Mouse (Mus musculus) embryonic facial prominence, embryonic 13.5 days (tissue): ENCODE data around the gene Fh1. TPM values are rescaled to one million over a fixed set of nuclear protein-coding genes. Genes with fewer than 3 reads are reported as not detected.

ENCODE experiments used
- ATAC-seq: fragments of 200-750 bp; cut with Nextera tagmentation; 2 replicates; pipeline ENCODE4 v1.8.0; 2017; ENCODE audit warnings: low read depth; ENCODE audit not compliant: insufficient number of reproducible peaks, insufficient read depth, low FRiP score, low TSS enrichment
- H3K27ac ChIP-seq: fragments of 300-500 bp; sonication (generic); 2 replicates; pipeline ENCODE4 v1.5.1; 2015; ENCODE audit warnings: moderate library complexity, mild to moderate bottlenecking, inconsistent platforms
- H3K27me3 ChIP-seq: fragments of 300-500 bp; sonication (generic); 2 replicates; pipeline ENCODE4 v1.6.1; 2015; ENCODE audit warnings: mild to moderate bottlenecking, inconsistent platforms
- H3K36me3 ChIP-seq: fragments of 300-500 bp; sonication (generic); 2 replicates; pipeline ENCODE4 v1.6.1; 2015; ENCODE audit warnings: mild to moderate bottlenecking, inconsistent platforms
- H3K4me1 ChIP-seq: fragments of 300-500 bp; sonication (generic); 2 replicates; pipeline ENCODE4 v1.6.1; 2015; ENCODE audit warnings: inconsistent platforms
- H3K4me2 ChIP-seq: fragments of 300-500 bp; sonication (generic); 2 replicates; pipeline ENCODE4 v1.6.1; 2015; ENCODE audit warnings: moderate library complexity, mild to moderate bottlenecking, inconsistent platforms
- H3K4me3 ChIP-seq: fragments of 300-500 bp; sonication (generic); 2 replicates; pipeline ENCODE4 v1.5.1; 2015; ENCODE audit warnings: mild to moderate bottlenecking, inconsistent platforms
- H3K9ac ChIP-seq: fragments of 300-500 bp; sonication (generic); 2 replicates; pipeline ENCODE4 v1.6.1; 2015; ENCODE audit warnings: mild to moderate bottlenecking, inconsistent platforms
- H3K9me3 ChIP-seq: fragments of 300-500 bp; sonication (generic); 2 replicates; pipeline ENCODE4 v1.6.1; 2016; ENCODE audit warnings: inconsistent platforms
- WGBS: fragments of 180-500 bp; shearing (Covaris S2); methylation state at CpG from one replicate; pipeline ENCODE4 v1.1.7; 2015; ENCODE audit warnings: mixed read lengths; 5-methylcytosine and 5-hydroxymethylcytosine counted together
- polyA plus RNA-seq: library from polyadenylated mRNA; unstranded; fragments of >200 nt; fragmentation: Nextera tagmentation; extraction: Ambion mirVana; gene quantifications from 2 replicates; pipeline ENCODE4 v1.2.1, GENCODE M21; 2015

The Fh1 gene
- polyA plus RNA-seq, 1 experiment from 2014 or later, result 111 TPM

GRCm38 (mm10) chr1:175640435-175641150, 15.2 kb upstream of the Fh1 start:
- Histone ChIP-seq H3K4me1 (0 out of 2 replicates have a peak, but pooled peaks cover 3% of the 10 kb centered on the region), H3K9me3 (no peaks in the 10 kb centered on the region), H3K4me2 (no peak overlapping the region), H3K4me3 (no peak overlapping the region), H3K36me3 (no peaks in the 10 kb centered on the region), H3K9ac (no peak overlapping the region), H3K27ac (no peak overlapping the region), H3K27me3 (no peaks in the 10 kb centered on the region)
- 81% methylated on average over 6 of the region's 6 CpGs for WGBS
- no peak for ATAC-seq

- Histone ChIP-seq H3K9me3 (no peaks in the 10 kb centered on the region), H3K27me3 (no peaks in the 10 kb centered on the region), H3K4me1 (no peaks in the 10 kb centered on the region), H3K4me2 (no peak overlapping the region), H3K4me3 (no peak overlapping the region), H3K36me3 (no peaks in the 10 kb centered on the region), H3K9ac (no peak overlapping the region), H3K27ac (no peak overlapping the region)
- 70% methylated on average over 7 of the region's 7 CpGs for WGBS
- no peak for ATAC-seq
Measured at GRCm38 (mm10) chr1:175639072-175639471, 13.6 kb upstream of the Fh1 start.

GRCm38 (mm10) chr1:175637677-175638076, 12.2 kb upstream of the Fh1 start:
- Histone ChIP-seq H3K27ac (no peak overlapping the region), H3K9ac (no peak overlapping the region), H3K9me3 (no peaks in the 10 kb centered on the region), H3K4me2 (no peak overlapping the region), H3K27me3 (no peaks in the 10 kb centered on the region), H3K4me3 (no peak overlapping the region), H3K4me1 (no peaks in the 10 kb centered on the region), H3K36me3 (no peaks in the 10 kb centered on the region)
- 43% methylated on average over 7 of the region's 7 CpGs for WGBS
- ATAC-seq, result no peak

GRCm38 (mm10) chr1:175632470-175632869, 7.0 kb upstream of the Fh1 start:
- no peaks in the 10 kb centered on the region for H3K36me3 ChIP-seq
- H3K4me3 ChIP-seq, result no peak overlapping the region
- H3K27me3 ChIP-seq, result no peaks in the 10 kb centered on the region
- WGBS, result 95% methylated on average over 14 of the region's 14 CpGs
- no peak overlapping the region for H3K27ac ChIP-seq
- H3K4me1 ChIP-seq, result no peaks in the 10 kb centered on the region
- no peak overlapping the region for H3K4me2 ChIP-seq
- no peak overlapping the region for H3K9ac ChIP-seq
- H3K9me3 ChIP-seq, result no peaks in the 10 kb centered on the region
- ATAC-seq, result no peak

GRCm38 (mm10) chr1:175631721-175632221, 6.3 kb upstream of the Fh1 start:
- H3K9me3 ChIP-seq, result no peaks in the 10 kb centered on the region
- no peaks in the 10 kb centered on the region for H3K27me3 ChIP-seq
- ATAC-seq, result no peak
- no peak overlapping the region for H3K4me3 ChIP-seq
- H3K9ac ChIP-seq, result no peak overlapping the region
- H3K4me1 ChIP-seq, result no peaks in the 10 kb centered on the region
- no peak overlapping the region for H3K4me2 ChIP-seq
- no peaks in the 10 kb centered on the region for H3K36me3 ChIP-seq
- H3K27ac ChIP-seq, result no peak overlapping the region
- 78% methylated on average over 10 of the region's 10 CpGs for whole genome bisulfite sequencing

GRCm38 (mm10) chr1:175631080-175631479, 5.6 kb upstream of the Fh1 start:
- H3K27ac ChIP-seq, result no peak overlapping the region
- ATAC-seq, result no peak
- whole genome bisulfite sequencing, result 87% methylated on average over 3 of the region's 3 CpGs

GRCm38 (mm10) chr1:175630345-175630744, 4.9 kb upstream of the Fh1 start:
- Histone ChIP-seq H3K4me1 (no peaks in the 10 kb centered on the region), H3K9ac (no peak overlapping the region), H3K27ac (no peak overlapping the region), H3K9me3 (no peaks in the 10 kb centered on the region), H3K4me2 (no peak overlapping the region), H3K27me3 (no peaks in the 10 kb centered on the region), H3K36me3 (no peaks in the 10 kb centered on the region), H3K4me3 (no peak overlapping the region)
- 74% methylated on average over 5 of the region's 5 CpGs for WGBS
- no peak for ATAC-seq

More at GRCm38 (mm10) chr1:175631080-175631479, 5.6 kb upstream of the Fh1 start:
- no peak overlapping the region for H3K4me2 ChIP-seq
- no peaks in the 10 kb centered on the region for H3K4me1 ChIP-seq
- H3K27me3 ChIP-seq, result no peaks in the 10 kb centered on the region
- no peak overlapping the region for H3K9ac ChIP-seq
- H3K4me3 ChIP-seq, result no peak overlapping the region
- no peaks in the 10 kb centered on the region for H3K36me3 ChIP-seq
- H3K9me3 ChIP-seq, result no peaks in the 10 kb centered on the region

GRCm38 (mm10) chr1:175629248-175629647, 3.8 kb upstream of the Fh1 start:
- no peak overlapping the region for H3K4me2 ChIP-seq
- no peak overlapping the region for H3K9ac ChIP-seq
- no peak overlapping the region for H3K4me3 ChIP-seq
- H3K27me3 ChIP-seq, result no peaks in the 10 kb centered on the region
- no peak for ATAC-seq
- H3K27ac ChIP-seq, result no peak overlapping the region
- H3K4me1 ChIP-seq, result peaks cover 5% of the 10 kb centered on the region
- H3K36me3 ChIP-seq, result no peaks in the 10 kb centered on the region
- 82% methylated on average over 6 of the region's 6 CpGs for WGBS
- H3K9me3 ChIP-seq, result no peaks in the 10 kb centered on the region

GRCm38 (mm10) chr1:175625990-175626692, 706 bp upstream of the Fh1 start:
- Histone ChIP-seq H3K4me3 (peak overlapping the region; percentile 89), H3K36me3 (0 out of 2 replicates have a peak, but pooled peaks cover 3% of the 10 kb centered on the region), H3K27me3 (no peaks in the 10 kb centered on the region), H3K9me3 (no peaks in the 10 kb centered on the region), H3K9ac (peak overlapping the region; percentile 60; the same call in 1 of the 2 replicates), H3K27ac (peak overlapping the region; percentile 81; the same call in 1 of the 2 replicates), H3K4me2 (peak overlapping the region; percentile 74), H3K4me1 (peaks cover 12% of the 10 kb centered on the region)
- 87% methylated on average over 1 of the region's 1 CpGs for WGBS
- ATAC-seq, result no peak

GRCm38 (mm10) chr1:175623656-175624055, 1.8 kb downstream of the Fh1 start:
- 89% methylated on average over 6 of the region's 6 CpGs for WGBS
- no peak for ATAC-seq
- Histone ChIP-seq H3K27ac (no peak overlapping the region), H3K4me2 (peak overlapping the region; percentile 74; the same call in 1 of the 2 replicates), H3K27me3 (no peaks in the 10 kb centered on the region), H3K36me3 (peaks cover 14% of the 10 kb centered on the region), H3K4me3 (no peak overlapping the region), H3K4me1 (peaks cover 12% of the 10 kb centered on the region), H3K9ac (no peak overlapping the region), H3K9me3 (no peaks in the 10 kb centered on the region)

GRCm38 (mm10) chr1:175619814-175620431, 5.5 kb downstream of the Fh1 start, which contains the start of gene Kmo:
Gene Kmo (plus strand): TSS chr1:175620381.
- Histone ChIP-seq H3K4me2 (no peak within 1 kb of the TSS), H3K9me3 (no peaks in the 10 kb centered on the region), H3K9ac (no peak within 1 kb of the TSS), H3K4me1 (peaks cover 12% of the 10 kb centered on the region), H3K27ac (no peak within 1 kb of the TSS), H3K36me3 (peaks cover 43% of the 10 kb centered on the region), H3K4me3 (no peak within 1 kb of the TSS), H3K27me3 (no peaks in the 10 kb centered on the region)
- 92% methylated on average over 13 of the region's 13 CpGs for WGBS
- ATAC-seq, result no peak
